Mouse (Mus musculus) urinary bladder, adult 18-20 months (tissue): ENCODE data around the gene Snca.
"Not testable (repeated sequence)": the region's sequence is repeated elsewhere in the genome, so short reads cannot be mapped to it uniquely, and the experiment has no call there.

Experiments used
- DNase-seq, 2 experiments: peaks; one replicate each; pipeline ENCODE4 v3.0.0; 2022; ENCODE audit warnings: low spot score in 2 of 2, mixed read lengths in 2 of 2

Gene Snca

GRCm38 (mm10) chr6:60717566-60717965 is 112.1 kb downstream of the Snca start:
- no peak for DNase-seq

GRCm38 (mm10) chr6:60709997-60710471 is 119.6 kb downstream of the Snca start:
- no peak for DNase-seq

GRCm38 (mm10) chr6:60698072-60698471 is 131.6 kb downstream of the Snca start:
- no peak for DNase-seq

GRCm38 (mm10) chr6:60687048-60687447 is 142.6 kb downstream of the Snca start:
- not testable (repeated sequence) for DNase-seq

- no peak for DNase-seq
Observed at GRCm38 (mm10) chr6:60682233-60682632, 147.4 kb downstream of the Snca start.
